In the genomic region with DNA sequence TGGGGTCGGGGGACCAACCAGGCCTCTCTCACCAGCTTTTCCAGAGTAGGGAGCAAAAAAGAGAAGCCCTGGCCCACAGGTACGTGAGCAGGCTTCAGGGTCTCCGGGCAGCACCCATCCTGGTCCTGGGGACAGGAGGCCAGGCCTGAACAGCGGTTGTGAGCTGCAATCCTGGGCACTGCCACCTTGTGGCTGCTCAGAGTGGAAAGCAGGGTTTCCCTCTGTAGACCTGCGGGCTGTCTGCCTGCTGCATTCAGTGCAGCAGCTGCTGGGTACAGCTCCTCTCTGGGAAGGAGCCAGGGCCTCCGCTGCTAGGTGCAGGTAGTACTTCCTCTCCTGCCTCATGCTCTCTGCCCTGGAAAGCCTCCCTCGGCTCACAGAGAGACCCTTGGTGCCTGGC, we compare ENCODE assay signal across 7 mouse cellular contexts. TPM values are rescaled to one million over a fixed set of nuclear protein-coding genes. Genes with fewer than 3 reads are reported as not detected.
DNase-seq lines count a peak whose midpoint lies in the region; ATAC-seq lines count a peak whose summit lies in the region.

No protein-coding gene starts in this region.

- H3K4me1 ChIP-seq in intestine, embryonic 16.5 days (ENCODE audit: control insufficient read depth, insufficient read depth, low read length): no peaks in the 10 kb centered on the region

- no peak overlapping the region for H3K27ac ChIP-seq in intestine, embryonic 16.5 days (ENCODE audit: low read length)

- H3K4me2 ChIP-seq in intestine, embryonic 16.5 days (ENCODE audit: low read depth, low read length): no peak overlapping the region

- 55% methylated on average over 7 of the region's 7 CpGs for WGBS in intestine, embryonic 16.5 days

- no peak overlapping the region for H3K4me3 ChIP-seq in intestine, embryonic 16.5 days (ENCODE audit: low read length)

- no peaks in the 10 kb centered on the region for H3K9me3 ChIP-seq in intestine, embryonic 16.5 days (ENCODE audit: control insufficient read depth, low read length)

- H3K27me3 ChIP-seq in intestine, embryonic 16.5 days (replicated peaks; ENCODE audit: control insufficient read depth, insufficient read depth, low read length): no peaks in the 10 kb centered on the region

- peak; percentile 31; the same call in 1 of the 2 replicates for ATAC-seq in intestine, embryonic 16.5 days

- peak; percentile 45 for DNase-seq in layer of hippocampus, adult 11-12 months (ENCODE audit: low spot score)
- no peak for DNase-seq in layer of hippocampus, adult 18-20 months (ENCODE audit: low spot score in 2 of 2)
- peak; percentile 14 for DNase-seq in Muller cell, postnatal 12 days (ENCODE audit: inconsistent ontology term)
- peak; percentile 50 for DNase-seq in embryo, embryonic 10.5 days (ENCODE audit: low spot score)
- DNase-seq in naive thymus-derived CD4-positive, alpha-beta T cell, adult 2 months (ENCODE audit: low read depth): peak; percentile 33
- no peak for DNase-seq in spleen, adult 12 weeks (ENCODE audit: low spot score)

- no peak overlapping the region for H3K9ac ChIP-seq in intestine, embryonic 16.5 days (ENCODE audit: low read depth, low read length)

- 0 out of 2 replicates have a peak, but pooled peaks cover 7% of the 10 kb centered on the region for H3K36me3 ChIP-seq in intestine, embryonic 16.5 days (ENCODE audit: control insufficient read depth, insufficient read depth, low read length)

RNA-seq across cellular contexts. Expression of a gene that starts 19.0 kb away (rescaled TPM):
- total RNA-seq in layer of hippocampus, adult 18-20 months (2021): 1 to 10 TPM in 1 of 2 experiments, under 1 TPM in 1; 0.68 to 1.6 TPM
- 1.6 TPM in 2 replicates for polyA plus RNA-seq in intestine, embryonic 16.5 days (2015; fragmentation: Nextera tagmentation; extraction: Ambion mirVana)

Comparison
In these comparisons a context has a peak if more than half of its experiments do, and no peak if none do; other contexts are left out.
1. DNase-seq: peak in layer of hippocampus, adult 11-12 months (single experiment), Muller cell, postnatal 12 days (single experiment), embryo, embryonic 10.5 days (single experiment) and naive thymus-derived CD4-positive, alpha-beta T cell, adult 2 months (single experiment); none in layer of hippocampus, adult 18-20 months (0 of 2) and spleen, adult 12 weeks (single experiment).